Mouse (Mus musculus) urinary bladder, postnatal 25 days (tissue): ENCODE data around the gene Hcfc2.

Experiments used
- DNase-seq: peaks from one replicate; pipeline ENCODE4 v3.0.0; 2022; ENCODE audit warnings: low spot score

The Hcfc2 gene

DNA sequence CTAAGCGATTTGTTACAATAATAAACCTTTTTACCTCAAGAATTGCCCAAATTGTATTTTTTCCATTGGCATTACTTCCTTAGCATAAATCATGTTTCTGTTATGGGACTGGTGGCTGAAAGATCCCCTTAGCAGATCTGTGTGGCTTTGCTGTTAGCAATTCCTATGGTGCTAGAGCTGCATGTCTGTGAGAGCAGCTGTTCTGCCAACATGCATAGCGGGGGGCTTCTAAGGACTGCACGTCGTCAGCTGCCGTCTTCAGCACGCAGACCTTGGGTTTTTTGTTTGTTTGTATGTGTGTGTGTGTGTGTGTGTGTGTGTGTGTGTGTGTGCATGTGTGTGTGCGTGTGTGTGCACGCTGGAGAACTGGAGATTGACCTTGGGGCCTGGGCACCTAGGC is 45.4 kb downstream of the Hcfc2 start:
- DNase-seq, result no peak

DNA sequence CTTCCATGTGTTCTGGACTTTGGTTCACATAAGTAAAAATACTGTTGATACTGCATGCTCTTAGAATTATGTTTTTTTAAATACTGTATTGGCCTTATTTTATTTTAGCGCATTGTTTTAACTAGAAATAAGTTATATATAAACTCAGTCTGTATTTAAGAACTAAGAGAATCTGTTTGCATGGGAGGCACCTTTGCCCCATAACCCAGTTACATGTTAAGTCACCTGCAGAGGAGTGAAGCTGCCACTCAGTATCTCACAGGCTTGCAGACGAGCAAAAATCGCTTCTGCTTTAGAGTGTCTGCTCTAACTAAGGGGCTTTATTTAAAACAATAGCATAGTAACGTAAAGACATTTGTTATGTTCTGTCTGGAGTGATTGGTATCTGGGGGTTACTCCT is 45.9 kb downstream of the Hcfc2 start:
- DNase-seq, result no peak

DNA sequence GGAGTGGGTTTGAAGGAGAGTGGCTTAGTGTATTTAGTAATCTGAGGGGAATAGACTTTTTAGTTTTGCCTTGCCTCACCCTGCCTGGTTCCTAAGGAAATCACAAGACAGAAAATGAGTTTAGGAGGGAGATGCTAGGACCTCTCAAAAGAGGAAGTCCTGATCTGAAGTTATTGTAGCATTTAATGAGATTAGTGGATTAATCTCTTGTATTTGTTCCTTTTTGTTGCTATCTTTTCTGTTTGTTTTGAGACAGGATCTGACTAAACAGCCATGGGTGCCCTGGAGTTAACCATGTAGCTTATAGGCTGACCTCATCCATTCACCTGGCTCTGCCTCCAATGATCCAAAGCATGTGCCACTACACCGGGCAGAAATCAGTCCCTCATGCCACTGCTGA is 46.6 kb downstream of the Hcfc2 start:
- DNase-seq, result no peak

DNA sequence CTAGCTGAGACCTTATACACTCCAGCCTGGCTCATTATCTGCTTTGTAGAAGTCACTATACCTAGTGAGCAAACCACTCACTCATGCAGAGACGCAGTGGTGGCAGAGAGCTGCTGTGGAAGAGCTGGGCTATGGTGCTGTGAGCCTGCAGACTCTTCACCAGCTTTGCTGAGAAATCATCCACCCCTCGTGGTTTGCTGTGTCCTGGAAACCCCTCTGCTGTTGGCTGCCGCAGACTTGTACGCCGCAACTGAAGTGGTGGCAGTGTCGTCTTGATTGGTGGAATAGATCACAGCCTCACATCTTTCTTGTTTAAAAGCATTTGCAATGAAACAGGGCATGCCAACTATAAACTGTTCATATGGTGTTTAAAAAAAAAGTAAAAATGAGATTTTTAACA is 48.3 kb downstream of the Hcfc2 start:
- DNase-seq, result no peak

DNA sequence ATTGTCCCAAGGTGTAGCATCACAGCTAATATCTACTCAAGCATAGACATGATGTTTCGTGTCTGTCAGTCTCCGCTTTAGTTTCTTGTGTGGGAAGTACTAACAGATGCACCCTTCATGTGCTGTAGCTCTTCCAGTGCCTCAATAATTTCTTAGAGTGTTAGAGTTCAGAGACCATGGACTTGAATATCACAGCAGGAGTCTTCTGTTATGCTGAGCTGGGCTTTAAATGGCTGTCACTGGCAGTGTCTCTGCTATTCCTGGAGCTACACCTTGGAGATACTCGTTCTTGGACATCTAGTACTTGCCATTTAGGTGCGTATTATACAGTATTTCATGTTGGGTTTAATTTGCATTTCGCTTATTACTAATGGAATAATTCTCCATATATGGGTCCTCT is 49.3 kb downstream of the Hcfc2 start:
- no peak for DNase-seq

DNA sequence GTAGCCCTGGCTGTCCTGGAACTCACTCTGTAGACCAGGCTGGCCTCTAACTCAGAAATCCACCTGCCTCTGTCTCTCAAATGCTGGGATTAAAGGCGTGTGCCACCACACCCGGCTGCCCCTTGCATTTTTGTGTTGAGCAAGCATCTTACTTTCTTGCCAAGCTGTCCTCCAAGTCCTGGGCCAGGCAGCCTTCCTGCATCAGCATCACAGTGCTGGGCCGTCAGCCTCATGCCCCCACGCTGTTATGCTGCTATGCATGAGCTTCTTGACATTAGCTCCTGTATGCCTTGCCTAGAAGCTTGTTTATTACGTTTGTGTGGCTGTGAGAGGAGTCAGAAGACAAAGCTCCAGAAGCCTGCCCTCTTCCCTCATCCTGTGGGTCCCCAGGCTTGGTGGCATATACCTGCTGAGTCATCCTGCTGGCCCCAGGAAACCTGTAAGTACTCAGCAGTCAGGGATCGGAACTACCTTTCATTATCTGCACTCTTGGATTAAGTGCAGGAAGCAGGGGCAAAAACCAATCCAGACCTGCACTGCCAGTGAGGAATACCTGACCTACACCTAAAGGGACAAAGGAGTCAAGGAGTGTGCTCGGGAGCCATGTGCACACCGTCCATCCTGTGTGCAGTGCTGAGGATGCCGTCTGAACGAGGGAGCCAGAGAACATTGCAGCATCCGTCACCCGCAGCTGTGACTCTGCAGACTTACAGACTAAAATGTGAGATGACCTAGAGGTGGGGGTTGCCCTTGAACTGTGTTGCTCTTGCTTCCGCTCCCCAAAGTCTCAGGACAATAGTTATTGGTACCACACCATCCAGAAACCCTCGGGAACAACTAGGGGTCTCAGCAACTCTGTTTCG is 51.3 kb downstream of the Hcfc2 start:
- no peak for DNase-seq

- DNase-seq, result no peak
Observed at GRCm38 (mm10) chr10:82750778-82751177, 54.8 kb downstream of the Hcfc2 start.

- DNase-seq, result no peak
Observed at GRCm38 (mm10) chr10:82752921-82753320, 57.0 kb downstream of the Hcfc2 start.

DNA sequence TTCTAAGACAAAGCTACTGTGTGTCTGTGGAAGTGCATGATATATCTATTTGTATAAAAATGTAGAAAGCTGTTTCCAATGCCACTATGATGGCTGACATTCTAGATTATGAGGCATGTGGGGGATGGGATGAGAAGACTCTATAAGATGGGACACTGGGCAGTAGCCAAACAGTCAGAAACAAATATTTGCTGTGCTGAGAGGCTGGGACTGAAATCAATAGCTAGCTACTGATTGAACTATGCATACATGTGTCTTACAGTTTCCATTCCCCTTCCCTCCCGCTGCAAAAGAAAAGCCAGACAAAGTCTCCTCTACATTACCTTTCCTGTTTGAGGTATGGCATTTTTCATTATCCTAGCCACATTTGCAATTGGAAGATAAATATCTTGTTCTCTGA is 58.7 kb downstream of the Hcfc2 start:
- no peak for DNase-seq

- no peak for DNase-seq
Observed at GRCm38 (mm10) chr10:82755213-82755890, 59.4 kb downstream of the Hcfc2 start.

DNA sequence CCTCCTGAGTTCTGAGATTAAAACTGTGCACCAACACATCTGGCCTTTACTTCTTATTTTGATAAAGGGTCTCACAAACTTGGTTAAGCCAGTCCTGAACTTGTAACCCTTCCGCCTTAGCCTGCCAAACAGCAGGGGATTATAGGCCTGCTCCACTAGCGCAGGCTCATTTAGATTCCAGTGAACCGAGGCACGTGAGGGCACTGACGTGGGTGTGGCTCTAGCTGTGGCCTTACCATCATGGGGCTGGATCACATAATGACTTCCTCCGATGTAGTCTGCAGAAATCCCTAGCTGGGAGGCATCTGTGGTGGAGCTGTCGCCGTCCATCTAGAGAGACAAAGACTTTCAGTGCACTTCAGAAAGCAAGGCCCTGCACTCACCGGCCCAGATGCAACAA is 60.5 kb downstream of the Hcfc2 start:
- DNase-seq, result no peak

DNA sequence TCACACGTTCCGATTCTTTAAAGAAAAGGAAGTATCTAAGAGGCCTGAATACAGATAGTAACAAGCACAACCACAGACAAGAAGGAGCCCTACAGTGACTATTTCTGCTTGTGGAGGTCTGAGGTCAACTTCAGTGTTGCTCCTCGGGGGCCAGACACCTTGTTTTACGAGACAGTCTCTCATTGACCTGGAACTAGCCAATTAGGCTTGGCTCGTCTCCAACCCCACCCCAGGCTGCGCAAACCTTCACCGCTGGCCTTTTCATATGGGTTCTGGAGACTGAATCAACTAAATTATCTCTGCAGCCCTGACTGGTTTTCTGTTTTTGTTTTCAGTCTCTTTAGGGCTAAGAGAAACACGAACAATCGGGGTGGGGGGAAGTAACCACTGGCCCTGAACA is 61.4 kb downstream of the Hcfc2 start:
- DNase-seq, result no peak

DNA sequence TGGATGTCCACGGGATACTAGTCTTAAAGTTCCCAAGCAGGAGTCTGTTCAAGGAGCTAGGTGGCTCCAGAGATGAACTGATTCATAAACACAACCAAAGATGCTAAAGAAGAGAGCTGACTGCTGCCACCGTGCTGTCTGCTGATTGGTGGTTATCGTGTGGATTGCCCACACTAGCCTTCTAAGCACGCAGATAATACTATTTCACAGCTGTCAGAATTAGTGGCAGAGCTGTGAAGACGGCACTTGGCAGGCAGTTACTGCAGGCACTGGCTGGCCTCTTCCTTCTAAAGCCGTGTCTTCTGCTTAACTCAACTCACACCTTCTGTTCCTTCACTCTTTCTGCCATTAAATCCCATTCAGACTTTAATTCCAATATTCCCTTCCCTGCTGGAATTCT is 62.4 kb downstream of the Hcfc2 start:
- no peak for DNase-seq

- no peak for DNase-seq
Observed at GRCm38 (mm10) chr10:82758878-82759277, 62.9 kb downstream of the Hcfc2 start.

- DNase-seq, result no peak
Observed at GRCm38 (mm10) chr10:82759706-82760105, 63.7 kb downstream of the Hcfc2 start.

DNA sequence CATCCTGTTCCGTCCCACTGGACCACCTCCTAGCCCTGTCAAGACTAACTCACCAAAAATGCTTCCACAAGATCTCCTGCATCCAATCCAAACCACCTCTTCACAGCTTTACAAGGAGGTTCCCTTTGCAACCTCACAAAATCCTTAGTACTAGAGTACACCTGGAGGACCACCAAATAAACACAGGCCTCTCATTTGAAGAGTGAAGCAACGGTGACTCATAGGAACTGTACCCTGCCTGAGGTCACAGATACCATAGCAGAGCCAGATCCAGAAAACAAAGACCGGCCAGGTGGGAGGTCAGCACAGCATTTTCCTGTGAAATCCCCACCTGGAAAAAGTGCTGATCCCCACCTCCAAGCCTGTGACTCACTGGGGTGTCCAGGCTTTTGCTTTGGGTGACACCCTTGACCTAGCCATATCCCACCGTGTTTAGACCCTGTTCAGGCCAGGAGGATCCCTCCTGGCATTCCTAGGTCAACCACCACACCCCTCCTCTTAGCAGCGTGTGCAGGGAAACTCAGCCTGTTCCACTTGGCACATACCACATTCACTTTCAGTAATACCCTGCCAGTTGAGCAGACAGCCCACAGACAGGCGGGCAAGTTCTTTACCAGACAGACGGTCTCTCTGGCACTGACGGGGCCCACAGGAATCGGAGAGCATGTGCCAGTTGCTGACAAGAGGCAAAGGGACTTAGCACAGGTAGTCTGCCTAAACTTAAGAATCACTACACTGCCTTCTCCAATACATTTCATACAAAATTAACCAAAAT is 65.3 kb downstream of the Hcfc2 start:
- no peak for DNase-seq

DNA sequence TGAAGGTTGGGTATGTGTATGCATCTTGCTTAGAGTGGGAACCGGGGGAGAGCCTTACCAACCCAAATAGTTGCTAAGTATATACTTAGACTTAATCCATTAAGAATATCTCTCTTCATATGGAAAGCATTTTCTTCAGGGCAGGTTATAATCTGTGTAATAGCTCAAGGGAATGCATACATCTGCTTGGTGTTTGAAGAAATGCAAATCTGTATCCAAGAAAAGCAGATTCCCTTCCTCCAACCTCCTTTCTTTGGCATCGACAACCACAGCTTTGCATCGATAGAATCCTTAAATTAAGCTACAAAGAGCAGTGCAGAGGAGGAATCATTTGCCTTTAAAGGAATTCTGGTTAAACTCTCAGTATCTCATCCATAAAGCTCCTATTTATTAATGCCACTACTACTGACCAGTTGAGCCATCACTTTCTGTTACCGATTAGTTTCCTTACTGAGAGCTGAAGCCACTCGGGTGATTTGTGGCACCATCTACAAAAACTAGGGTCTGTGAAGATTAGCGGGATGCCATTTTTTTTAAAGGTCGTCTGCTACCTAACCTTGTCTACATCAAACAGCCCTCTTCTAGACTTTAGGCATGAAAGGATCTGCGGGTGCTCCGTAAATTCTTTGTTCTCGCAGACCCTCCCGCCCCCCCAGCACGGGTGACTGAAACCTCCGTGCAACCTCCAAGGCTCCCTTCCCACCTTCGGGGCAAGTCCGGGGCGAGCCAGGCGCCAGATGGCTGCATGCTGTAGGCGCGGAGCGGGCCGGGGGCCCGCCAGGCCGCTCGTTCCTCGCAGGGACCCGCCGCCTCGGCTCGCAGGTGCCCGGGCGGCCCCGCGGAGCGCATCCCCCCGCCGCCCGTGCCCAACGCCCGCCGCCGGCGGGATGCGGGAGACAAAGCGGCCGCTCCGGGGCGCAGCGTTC is 67.1 kb downstream of the Hcfc2 start:
- peak; percentile 23 for DNase-seq

- DNase-seq, result peak; percentile 96
Observed at GRCm38 (mm10) chr10:82763840-82764631, 68.1 kb downstream of the Hcfc2 start, which contains the start of gene Nfyb. Gene Nfyb (minus strand): TSS chr10:82764144.

- no peak for DNase-seq
Observed at GRCm38 (mm10) chr10:82768901-82769300, 72.9 kb downstream of the Hcfc2 start.

DNA sequence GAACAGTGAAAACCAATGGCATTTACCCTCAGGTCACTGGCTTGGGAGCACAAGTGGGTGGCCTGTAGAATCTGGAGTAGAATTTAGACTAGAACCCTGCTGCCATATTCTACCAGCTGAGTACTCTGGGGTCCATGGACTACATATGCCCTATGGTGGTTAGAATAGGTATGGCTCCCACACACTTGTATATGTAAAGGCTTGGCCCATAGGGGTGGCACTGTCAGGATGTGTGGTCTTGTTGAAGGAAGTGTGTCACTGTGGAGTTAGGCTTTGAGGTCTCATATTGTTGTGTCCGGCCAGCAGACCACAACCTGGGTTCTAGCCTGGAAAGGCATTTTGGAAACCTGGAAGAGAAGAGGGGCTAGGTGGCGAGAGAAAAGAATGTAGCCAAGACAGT is 74.8 kb downstream of the Hcfc2 start:
- no peak for DNase-seq
